Mouse (Mus musculus) CD4-positive, CD25-positive, alpha-beta regulatory T cell (primary cell): ENCODE results near the gene Fgfr1op. TPM values are rescaled to one million over a fixed set of nuclear protein-coding genes. Genes with fewer than 3 reads are reported as not detected.

Source experiments
- polyA plus RNA-seq: library from polyadenylated mRNA; unstranded; fragments of 100-300 nt; shearing (Covaris generic); gene quantifications from one replicate; pipeline ENCODE4 v1.2.1, GENCODE M21; 2017

Fgfr1op gene
- polyA plus RNA-seq: 20.8 TPM

DNA sequence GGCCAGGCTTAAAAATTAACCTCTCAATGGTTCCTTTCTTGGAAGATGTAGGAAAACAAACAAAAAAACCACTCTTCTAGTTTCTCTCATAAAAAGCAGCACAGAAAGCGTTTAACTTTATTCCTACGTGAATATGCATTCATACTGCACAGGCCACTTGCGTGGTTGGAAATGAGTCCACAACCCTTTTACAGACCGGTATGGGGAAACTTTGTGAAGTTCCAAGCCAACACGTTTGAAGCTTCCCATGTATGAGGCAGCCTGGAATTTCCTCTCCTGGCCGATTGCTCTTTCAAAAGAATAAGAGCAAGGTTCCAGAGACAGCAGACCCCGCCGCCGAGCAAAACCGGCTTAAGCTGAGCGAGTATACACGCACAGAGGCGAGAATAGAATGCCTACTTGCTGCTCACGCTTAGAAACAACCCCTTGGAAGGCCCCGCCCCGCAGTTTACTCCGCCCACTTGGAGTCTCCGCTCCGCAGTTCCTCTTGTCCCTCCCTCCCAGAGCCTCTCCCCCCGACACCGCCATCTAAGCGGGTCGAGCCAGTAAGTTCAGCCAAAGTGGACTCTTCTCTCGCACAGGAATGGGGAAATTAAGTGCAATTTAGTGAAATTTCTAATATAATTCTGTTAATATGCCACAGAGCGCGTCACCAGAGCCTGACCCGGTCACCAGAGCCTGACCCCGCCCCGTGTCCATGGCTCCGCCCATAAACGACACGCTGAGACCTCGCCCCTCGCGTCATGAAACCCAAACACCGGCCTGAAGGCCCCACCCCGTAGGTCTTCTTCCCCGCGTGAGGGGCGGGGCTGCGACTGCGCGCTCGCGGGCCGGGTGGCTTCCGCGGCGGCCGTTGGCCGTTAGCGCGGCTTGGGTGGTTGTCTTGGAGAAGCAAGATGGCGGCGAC lies at the start of gene Fgfr1op:
Gene Fgfr1op (plus strand): TSS at position 801 of the 907 bp plus-strand sequence.

DNA sequence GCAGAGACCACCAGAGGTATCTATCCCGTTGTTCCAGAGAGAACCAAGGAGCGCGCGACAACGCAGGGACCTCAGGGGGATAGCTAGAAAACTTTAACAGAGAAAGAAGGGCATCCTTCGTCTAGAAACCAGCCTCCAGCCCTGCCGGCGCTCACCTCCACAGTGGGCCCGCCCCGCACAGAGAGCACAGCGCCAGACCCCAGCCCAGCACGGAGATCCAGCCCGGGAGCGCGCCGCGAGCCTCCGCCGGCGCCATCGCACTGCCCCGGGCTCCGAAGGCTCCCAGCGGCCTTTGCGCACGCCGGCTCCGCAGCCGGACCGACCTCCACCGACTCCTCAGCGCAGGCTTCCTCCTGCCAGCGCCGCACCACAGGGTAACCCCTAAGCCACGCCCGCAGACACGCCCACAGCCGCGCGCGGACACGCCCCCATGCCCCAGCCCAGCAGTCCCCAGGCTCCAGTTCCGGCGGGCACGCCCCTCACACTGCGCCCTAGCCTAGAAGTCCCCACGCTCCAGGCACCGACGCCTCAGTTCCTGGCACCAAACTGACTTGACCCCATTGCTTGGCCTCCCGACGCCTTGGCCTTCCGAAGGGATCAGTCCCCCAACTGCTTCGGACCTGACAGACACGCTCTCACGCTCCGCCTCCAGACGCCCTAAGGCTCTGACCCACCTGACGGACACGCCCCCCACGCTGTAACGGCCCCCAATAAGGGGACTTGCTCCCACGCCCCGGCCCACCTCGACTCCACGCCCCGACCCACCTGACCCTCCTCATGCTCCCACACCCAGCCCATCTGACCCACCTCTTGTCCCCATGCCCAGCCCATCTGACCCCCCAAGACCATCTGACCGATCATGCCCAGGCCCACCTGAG lies 17.6 kb upstream of the Fgfr1op start, which contains the start of the genes Gm49673 and Rnaset2a:
Gene Gm49673 (minus strand): TSS at position 350 of the 878 bp plus-strand sequence.
Gene Rnaset2a (minus strand): TSS at position 659 of the 878 bp plus-strand sequence.

DNA sequence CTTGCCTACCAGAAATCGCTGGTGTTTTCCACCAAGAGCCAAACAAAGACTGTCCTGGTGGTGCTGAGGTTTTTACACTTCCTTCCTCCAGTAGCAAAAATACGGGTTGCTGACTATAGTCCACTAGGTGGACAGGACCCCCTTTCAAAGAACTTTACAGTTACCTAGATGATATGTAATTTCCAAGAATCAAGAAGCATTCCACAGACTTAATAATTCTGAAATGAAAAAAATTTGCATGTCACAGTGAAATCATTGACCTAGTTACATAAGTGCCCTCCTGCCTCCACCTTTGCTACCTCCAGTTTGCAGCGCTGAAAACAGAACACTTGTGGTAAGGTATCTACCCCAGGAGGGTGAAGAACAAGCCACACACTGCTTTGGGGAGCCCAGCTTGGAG lies 70.4 kb downstream of the Fgfr1op start, which contains the start of gene Ccr6:
Gene Ccr6 (plus strand): TSS at position 301 of the 400 bp plus-strand sequence.

Other genes with a start within 250 kb of the Fgfr1op start
- 128 TPM for gene Tagap, start 239.5 kb upstream of the Fgfr1op start, polyA plus RNA-seq
- 20.8 TPM for gene Rsph3a, start 219.9 kb upstream of the Fgfr1op start, polyA plus RNA-seq
- gene Gm49673, start 17.7 kb upstream of the Fgfr1op start, polyA plus RNA-seq: 0.19 TPM
- gene Rnaset2a, start 17.4 kb upstream of the Fgfr1op start, polyA plus RNA-seq: 82.4 TPM
- gene Ccr6, start 70.5 kb downstream of the Fgfr1op start, polyA plus RNA-seq: 41.0 TPM
- gene Mpc1, start 117.4 kb downstream of the Fgfr1op start, polyA plus RNA-seq: 164 TPM
- gene Sft2d1, start 145.6 kb downstream of the Fgfr1op start, polyA plus RNA-seq: 181 TPM
- 0.14 TPM for gene Prr18, start 172.0 kb downstream of the Fgfr1op start, polyA plus RNA-seq
- 0.29 TPM for gene T2, start 190.5 kb downstream of the Fgfr1op start, polyA plus RNA-seq